Mouse (Mus musculus): ENCODE data around the gene Adamts7.

The Adamts7 gene

DNA sequence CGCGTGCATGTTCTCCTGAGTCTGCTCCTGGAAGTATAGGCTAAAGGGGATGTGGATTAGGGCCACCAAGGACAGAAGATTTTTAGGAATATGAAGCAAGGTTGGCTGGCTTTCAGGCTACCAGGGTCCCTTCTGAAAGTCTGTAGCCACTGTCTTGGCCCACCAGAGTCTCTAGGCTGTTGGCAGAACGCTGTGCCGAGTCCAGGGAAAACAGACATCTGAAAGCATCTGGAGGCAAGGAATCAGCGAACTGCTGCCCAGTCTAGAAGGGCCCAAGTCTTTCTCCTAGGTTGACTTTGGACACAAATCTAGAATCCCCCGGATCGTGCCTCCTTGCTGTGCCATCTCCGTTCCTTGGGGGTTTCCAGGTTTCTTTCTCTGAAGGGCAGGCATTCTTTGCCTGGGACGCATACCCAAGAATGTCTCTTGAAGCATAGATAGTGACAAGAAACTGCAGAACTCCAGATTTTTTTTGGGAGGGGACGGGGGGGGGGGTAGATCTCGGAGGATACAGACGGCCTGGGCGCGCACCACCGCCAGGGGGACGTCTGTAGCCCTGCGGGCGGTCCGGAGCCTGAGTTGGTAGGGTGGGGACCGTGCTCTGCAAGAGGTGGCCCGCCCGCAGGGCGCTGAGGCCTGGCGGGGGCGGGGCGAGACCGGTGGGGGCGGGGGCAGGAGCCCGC, 485 bp upstream of the Adamts7 start:
- peak; percentile 84 to 91 for DNase-seq

DNA sequence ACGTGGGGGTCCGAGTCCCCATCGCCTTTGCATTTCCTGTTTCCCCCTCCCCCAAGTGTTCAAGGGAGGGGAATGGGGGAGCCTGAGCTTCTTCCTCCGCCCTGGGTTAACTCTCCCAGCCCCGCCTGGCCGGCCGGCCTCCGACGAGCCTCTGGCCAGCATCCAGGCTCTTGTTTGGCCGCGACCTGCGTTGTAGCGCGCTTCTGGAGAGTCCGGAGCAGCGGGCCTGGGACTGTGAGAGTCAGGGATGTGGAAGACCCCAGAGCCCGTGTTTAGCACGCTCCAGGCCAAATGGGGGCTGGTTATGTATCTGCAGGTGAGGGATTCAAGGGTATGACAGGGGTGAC, 853 bp downstream of the Adamts7 start:
- DNase-seq, result peak; percentile 80 to 83

DNA sequence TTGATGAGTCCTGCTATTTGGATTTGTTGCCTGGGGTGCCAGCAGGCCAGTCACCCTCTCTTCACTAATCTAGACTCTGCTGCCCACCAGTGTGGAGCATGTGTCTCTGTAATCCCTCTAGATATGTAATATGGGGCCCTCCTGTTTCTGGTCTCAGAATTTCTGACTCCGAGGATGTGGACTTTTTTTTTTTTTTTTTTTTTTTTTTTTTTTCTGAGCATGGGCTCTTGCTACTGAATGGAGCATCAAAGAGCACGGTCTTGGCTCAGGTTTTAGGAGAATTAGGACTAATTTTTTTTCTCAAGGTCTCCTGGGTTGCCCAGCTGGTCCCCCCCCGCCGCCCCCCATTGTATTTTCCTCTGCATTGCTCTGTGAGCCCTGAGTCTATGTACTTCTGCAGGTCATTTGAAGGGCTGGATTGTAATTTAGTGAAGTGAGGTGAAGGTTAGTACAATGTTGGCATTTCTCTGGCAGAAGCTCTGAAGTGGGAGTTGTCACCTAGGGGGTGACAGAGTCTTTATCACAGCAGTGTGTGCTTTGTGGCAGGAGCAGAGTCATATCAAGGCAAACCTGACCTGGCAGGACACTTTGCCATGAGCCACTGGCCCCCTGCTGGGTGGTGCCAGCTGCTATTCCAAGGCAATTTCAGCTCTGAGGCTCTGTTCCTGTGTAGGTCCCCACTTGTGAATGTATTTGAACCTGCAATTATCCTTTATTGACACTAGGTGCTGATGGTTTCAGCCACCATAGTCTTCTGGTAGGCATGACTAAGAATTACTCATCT, 2.0 kb downstream of the Adamts7 start:
- DNase-seq, result no peak

DNA sequence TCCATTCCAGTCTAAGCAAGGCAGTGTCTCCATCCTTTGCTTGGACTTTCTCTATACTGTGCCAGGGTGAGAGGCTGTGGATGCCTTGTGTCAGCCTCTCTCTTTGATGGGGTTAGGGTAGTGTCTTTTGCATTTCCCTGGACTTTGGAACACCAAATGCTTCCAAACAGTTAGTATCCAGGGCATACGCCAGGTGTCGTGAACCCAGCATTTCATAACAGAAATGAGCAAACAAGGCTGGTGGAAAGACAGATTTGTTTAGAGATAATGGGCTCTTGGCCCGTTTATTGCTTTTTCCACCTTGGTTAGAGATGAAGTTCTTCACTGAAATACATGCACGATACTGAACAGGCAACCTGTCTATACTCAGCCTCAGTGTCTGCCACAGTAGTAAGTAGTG, 2.7 kb downstream of the Adamts7 start:
- DNase-seq, result no peak

DNA sequence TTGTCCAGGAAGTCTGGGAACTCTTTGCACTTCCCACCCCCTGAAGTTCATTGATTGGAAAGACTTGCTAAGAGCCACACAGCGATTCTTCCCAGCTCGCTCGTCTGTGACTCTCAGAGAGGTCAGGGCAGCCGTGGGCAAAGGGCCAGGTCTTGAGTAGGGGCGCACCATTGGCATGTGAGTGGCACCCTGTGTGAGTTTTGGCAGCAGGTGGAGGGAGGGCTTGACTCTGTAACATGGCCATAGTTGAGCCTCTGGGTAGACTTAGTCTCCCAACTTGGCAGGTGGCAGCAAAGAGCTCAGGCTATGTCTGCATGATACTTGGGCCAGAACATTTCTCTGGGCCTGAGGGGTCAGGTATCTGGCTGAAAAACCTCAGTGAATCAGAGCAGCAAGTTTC, 3.7 kb downstream of the Adamts7 start:
- peak; percentile 25 to 40 for DNase-seq

DNA sequence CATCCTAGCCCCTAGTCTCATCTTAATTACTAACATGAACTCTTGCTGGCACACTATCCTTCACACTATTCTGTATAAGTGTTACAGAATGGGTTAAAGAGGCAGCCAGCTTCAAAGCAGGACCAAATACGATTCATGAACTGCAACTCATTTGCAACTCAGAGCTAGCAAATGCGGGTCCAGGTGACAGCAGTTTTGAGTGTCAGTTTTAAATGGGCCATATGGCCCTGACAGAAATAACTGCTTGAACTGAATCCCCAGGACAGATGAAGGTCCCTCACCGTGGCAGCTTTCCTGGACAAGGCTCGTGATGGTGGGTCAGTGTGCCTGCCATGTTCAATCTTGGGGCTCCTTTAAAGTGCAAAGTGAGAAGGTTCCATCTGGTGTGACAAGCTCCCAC, 7.1 kb downstream of the Adamts7 start:
- DNase-seq, result no peak

DNA sequence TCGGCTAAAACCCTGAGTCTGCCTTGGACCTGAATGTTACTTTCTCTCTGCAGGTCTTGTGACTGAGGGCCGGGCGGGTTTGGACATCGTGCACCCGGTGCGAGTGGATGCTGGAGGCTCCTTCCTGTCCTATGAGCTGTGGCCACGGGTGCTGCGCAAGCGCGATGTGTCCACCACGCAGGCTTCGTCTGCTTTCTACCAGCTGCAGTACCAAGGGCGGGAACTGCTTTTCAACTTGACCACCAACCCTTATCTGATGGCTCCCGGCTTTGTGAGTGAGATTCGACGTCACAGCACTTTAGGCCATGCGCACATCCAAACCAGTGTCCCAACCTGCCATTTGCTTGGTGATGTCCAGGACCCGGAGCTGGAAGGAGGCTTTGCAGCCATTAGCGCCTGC, 8.6 kb downstream of the Adamts7 start:
- no peak for DNase-seq

DNA sequence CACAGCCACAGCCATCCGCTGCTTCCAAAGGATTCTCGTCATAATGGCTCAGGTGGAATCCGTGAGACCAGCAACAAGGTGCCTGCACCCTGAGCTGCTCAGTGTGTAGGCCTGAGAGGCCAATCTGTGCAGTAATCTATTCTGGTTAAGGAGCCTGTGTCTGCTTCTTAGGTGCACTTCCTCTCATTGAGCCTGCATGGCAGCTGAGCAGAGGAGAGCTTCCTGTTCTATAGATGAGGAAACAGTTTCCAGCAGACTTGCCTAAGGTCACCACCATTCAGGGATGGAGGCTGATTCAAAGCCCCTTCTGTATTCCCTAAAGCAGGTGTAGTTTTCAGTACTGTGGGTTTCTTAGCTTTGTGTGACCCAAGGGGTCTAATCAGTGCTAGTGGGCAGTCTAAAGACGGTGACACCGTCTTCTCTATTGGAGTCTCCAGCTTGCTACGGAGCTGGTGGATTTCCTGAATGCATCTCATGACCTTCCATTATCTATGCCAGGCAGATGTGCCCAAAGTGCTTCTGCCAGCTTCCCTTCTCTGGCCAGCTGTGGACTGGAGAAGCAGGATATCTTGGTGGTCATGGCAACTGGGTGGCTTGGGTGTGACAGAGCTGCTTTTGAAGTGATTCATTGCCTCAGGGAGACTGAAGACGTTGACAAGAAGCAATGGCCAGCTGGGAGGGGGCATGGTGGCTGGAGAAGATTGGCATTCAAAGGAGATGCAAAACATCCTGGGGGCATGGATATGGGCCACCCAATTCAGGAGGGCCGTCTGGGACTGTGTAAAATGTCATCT, 9.9 kb downstream of the Adamts7 start:
- no peak for DNase-seq

DNA sequence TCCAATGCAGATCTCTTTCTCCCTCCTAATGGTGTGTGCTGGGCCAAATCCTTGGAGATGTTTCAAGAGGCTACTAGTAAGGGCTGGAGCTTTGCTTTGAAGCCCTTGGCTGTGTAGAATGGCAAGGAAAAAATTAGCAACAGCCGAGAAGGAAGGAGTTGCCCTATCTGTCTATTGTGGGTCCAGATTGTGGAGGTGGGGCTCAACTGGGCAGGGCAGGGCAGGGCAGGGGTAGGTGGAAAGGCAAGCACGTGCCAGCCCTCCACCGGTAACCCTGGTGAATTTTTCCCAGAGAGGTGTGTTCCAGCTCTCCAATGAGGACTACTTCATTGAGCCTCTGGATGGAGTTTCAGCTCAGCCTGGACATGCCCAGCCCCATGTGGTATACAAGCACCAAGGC, 10.5 kb downstream of the Adamts7 start:
- no peak for DNase-seq

DNA sequence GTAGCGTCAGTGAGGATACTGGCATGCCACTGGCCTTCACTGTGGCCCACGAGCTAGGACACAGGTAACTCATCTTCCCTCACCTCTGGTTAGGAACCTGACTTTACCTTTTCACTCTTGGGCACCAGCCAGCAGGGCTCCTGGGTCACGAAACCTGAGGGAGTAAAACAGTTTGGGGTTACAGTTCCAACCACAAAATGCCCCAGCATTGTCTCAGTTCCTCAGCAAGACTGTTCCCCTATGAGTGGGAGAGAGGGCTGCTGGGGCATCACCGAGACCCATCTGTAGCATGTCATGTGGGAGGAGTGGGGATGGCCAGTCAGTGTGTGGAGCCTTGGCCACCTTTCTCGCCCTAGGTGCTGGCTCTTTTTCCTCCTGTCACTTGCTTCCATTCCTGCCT, 16.5 kb downstream of the Adamts7 start:
- DNase-seq, result no peak

DNA sequence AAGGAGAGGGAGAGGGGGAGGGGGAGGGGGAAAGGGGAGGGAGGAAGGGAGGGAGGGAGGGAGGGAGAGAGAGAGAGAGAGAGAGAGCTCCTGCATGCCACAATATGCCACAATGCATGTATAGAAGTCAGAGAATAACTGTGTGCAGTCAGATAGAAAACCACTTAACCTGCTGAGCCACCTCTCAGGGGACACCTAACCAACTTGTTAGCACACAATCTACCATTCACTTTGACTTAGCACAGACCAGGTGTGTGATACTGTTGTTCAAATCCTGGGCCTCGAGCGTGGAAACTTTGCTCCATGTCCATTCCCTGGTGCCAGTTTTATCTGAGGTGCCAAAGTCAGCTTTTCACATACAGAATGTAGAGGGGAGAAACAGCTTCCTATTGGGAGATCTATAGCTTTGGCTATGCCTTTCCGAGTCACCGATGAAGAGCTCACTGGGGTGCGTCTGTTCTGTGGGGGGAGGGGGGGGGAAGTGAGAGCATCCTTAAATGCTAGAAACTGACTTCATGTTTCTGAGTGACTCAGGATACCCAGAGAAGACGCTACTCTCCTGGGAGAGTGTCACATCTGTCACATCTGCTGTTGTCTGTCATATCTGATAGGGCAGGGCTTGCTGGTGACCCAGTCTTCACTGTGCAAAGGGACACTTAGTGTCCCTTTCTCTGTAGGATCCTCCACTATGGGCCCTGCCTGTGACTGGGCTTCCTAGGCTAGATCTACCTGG, 19.0 kb downstream of the Adamts7 start:
- DNase-seq, result no peak

DNA sequence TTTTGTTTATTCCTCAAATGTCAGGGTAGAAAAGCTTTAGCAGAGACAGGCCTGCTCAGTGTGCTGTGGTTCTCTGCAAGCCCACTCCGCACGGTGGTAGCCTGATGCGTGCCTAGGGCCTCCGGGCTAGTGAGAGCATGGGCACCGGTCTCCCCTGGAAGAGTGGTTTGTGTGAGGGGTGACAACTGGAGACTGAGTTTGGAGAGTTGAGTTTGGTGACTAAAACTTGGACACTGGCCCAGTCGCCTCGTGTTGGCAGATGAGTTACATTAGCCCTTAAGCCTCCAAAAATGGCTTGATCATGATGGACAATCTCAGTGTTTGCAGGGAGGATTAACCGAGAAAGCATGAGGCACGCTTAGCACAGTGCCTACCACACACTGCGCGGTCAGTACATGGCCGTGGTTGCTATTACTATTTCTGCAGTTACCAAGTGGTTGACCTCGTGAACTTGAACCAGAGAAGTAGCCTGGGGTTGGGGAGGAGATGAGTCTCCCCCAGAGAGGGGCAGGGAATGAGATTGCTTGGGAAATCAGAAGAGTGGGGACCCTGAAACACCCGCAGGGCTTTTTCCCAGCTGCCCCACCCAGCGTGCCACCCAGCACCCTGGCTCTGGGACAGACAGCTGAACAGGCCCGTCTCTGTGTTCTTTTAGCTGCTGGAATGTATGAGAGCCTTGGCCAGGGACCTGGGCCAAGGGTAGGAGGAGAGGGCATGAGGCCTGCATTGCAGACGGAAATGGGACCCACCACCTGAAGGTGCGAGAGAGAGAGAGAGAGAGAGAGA, 20.0 kb downstream of the Adamts7 start:
- DNase-seq, result no peak

DNA sequence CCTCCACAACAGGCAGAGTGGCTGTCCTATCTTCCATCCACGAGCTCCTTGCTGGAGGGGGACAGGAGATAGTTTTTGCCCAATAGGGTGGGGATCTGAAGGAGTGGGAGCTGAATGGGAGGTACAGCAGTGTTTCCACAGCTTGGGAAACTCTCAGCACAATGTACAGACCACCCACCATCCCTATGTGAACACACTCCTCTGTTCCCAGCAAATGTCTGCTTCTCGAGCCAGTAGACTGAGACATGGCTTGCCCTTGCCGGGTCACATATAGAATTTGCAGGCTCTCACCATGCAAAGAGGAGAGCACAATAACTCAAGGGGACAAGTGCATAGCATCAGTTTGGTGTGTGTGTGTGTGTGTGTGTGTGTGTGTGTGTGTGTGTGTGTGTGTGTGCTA, 20.7 kb downstream of the Adamts7 start:
- DNase-seq, result no peak

DNA sequence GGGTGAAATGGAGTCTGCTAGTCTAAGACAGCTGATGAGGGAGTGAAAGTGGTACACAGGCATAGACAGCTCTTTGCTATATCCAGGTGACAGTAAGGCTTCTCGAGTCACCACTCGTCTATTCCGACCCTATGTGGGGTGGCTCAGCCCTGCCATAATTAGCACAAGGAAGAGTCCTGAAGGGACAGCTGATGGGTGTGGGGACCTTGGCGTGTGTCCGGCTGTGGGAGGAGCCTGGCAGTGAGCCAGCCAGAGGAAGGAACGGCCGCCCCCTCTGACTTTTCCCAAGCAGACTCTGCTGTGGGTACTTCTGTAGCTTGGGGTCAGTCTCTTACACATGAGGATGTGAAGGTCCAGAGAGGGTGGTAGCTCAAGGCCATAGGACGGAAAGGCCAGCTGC, 21.2 kb downstream of the Adamts7 start:
- peak; percentile 78 to 82 for DNase-seq

DNA sequence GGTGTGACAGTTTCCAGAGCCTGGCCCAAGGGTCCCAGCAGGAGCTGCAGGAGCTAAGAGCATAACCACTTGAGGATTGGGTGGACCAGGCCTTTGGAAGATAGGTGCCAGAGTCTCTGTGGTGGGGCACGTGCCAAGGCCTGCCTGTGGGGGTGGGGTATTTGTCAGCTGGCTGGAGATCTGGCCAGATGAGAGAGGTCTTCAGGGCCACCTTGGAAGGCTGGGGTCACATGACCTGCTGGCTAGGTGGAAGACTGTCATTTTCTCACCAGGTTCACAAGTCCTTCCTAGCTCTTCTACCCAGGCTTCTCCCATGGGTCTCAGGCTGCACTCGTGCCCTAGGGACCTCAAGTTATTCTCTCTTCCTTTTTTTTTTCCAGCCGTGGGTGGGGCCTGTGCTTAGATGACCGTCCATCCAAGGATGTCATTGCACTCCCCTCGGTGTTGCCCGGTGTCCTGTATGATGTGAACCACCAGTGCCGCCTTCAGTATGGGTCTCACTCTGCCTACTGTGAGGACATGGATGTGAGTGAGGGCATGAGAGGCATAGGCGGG, 22.6 kb downstream of the Adamts7 start:
- no peak for DNase-seq

DNA sequence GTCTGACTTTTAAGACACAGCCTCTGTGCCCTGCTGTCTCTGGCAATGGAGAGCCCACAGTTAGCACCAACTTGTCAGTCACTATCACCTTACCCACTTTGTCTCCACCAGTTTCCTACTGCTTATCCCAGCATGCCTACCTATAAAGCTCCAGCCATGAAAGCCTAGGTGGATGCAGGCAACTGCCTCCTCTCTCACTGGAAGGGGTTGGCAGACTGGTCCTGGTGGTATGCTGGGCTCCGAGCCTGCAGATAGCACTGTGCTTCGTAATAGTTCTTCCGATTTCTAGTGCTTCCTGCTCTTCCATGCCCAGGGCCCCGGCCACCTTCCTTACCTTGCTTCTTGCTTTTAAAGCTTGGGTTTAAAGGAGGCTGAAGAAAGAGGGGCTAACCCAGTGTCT, 26.0 kb downstream of the Adamts7 start:
- no peak for DNase-seq

DNA sequence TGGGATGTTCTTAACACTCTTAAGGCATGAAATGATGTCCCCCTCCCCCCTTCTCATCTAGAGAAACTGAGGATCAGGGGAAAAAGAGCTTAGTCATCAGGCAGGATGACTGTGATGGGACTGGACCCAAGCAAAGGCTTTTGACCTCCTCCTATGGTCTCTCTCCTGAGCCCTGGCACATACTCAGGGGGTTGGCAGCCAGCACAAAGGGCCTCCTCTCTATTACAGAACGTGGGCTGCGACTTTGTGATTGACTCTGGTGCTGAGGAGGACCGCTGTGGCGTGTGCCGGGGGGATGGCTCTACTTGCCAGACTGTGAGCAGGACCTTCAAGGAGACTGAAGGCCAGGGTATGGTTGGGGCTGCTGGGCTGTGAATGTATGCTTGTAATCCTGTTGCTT, 26.5 kb downstream of the Adamts7 start:
- no peak for DNase-seq

DNA sequence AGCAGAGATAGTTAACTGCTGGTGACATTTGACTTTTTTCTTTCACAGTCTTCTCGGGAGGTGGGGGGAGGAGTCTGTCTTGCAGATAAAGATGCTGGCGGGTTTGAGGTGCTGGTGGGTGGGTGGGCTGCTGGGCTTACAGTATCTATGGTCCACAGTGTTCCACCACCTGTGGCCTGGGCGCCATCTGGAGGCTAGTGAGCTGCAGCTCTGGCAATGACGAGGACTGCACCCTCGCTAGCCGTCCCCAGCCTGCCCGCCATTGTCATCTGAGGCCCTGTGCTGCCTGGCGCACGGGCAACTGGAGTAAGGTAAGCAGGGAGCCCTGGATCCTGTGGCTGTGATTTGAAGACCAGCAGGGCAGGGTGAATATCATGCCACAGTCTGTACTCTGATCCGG, 32.1 kb downstream of the Adamts7 start:
- no peak for DNase-seq

DNA sequence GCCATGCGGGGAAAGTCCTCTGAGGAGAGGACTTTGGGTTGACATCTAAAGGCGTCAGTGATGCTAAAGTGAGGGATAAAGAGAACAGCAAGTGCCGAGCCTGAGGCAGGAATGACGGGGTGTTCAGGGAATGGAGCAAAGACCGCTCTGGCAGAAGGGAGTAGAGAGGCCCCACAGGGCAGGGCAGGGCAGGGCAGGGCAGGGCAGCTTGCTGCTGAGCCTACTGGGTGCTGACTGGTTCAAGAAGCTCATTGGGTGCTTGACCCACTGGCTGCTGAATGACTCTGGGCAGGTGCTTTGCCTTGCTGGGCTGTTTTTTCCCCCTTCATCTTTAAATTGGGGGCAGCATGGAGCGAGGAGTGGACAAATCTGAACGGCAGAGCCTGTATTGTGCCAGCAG, 33.4 kb downstream of the Adamts7 start:
- no peak for DNase-seq

DNA sequence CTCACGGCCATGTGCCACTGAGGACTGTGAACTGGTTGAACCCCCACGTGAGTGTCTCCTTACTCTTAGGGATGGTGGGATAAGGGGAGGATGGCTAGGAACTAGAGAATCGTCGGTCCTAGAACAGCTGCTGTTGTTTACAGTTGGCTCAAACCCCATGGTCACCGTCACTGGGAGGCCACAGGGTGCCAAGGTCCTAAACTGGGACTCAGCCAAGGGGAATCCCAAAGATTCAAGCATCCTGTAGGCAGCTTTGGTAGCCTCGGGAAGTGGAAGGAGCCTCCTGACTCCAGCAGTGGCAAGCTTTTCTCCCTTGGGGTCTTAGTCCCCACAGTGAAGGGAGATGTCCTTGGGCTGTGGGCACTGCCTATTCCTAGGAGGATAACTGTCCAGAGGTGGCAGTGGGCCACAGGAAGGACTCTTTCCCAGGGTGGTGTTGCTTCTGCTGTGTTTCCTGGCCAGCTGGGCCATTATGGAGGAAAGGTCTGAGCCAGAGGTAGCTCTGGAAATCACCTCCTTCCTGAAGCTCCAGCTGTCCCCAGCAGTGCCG, 34.3 kb downstream of the Adamts7 start:
- no peak for DNase-seq

DNA sequence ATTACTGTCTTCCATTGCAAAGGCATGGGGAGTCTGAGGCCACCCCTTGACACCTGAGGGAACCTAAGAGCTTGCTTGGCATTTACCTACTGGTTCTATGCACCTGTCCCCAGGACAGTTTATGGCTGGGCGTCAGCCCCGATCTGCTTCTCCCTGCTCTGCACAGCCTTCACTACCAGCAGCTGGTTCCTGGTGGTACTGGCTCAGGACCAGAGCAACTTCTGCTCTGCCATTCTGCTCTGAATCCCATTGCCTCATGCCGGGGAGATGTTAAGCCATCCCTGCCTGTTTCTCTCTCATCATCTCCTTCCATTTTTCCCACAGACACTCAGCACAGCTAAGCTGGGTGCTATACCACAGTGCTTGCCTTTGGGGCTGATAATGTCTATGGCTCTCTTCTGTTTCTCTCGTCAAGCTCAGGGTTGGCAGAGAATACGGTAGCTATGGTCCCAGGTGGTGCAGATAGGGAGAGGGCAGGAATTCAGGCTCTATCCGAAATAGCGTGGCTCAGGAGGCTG, 35.1 kb downstream of the Adamts7 start:
- no peak for DNase-seq

All from kidney, postnatal 4 days (tissue).